Mouse (Mus musculus): ENCODE measurements at regions not wholly inside any gene's neighbourhood (a gene's known extent, or its start where the extent isn't known, plus 50 kb on each side); places are given as distances from the start of the nearest gene placed in this dataset.
A peak's percentile ranks its signal among the peaks of the same experiment; 100 is the strongest.
"Not testable (repeated sequence)": the region's sequence is repeated elsewhere in the genome, so short reads cannot be mapped to it uniquely, and the experiment has no call there.

DNA sequence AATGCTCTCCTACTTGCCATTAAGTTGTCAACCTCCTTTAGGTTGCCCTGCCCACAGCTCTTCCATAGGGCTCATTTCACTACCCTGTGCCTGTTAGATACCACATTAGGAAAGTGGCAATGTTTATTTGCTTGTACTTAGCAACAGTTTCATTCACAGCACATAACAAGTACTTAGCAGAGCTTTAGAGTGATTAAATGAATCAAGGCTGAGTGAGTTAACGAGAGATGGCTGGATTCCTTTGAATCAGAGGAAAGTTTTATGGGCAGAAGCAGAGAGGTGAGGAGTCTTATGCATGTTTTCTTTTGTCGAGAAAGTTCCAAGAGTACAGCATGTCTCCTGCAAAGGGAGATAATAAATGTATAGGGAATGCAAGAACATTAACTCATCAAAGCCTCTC is 60.5 kb downstream of the Ptgs2 start:
- DNase-seq (ENCODE audit: low read depth) = no peak

DNA sequence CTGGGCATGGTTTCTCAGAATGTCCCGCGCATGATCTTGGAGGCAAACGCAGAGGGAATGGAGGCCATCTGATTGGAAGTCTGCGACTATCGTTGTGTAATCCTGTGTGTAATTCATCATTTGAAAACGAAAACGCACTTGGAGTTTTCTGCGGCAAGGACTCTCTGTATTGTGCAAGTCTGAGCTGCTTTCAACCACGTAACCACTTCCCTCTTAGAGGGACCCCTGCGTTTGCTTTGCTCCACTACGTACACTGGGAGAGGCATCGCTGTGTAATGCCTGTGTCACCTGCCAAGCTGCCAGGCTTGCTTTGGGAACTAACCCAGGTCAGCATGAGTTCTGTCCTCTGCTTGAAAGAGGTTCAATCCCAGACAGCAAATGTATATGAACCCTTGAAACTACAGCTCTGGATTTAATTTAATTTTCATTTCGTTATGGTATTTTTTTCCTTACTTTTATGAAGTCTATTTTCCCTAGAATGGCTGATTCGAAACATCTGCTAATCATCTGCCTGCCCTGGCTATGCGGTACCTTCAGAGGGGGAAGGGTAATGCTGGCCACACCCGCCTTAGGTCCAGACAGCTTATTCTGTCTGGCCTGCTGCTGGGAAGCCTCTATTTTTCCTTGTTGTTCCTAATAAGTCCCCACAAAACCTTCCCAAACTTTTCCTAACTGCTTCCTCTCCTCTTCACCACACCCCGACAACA is 65.2 kb downstream of the Ptgs2 start:
- DNase-seq (ENCODE audit: low read depth) = no peak

DNA sequence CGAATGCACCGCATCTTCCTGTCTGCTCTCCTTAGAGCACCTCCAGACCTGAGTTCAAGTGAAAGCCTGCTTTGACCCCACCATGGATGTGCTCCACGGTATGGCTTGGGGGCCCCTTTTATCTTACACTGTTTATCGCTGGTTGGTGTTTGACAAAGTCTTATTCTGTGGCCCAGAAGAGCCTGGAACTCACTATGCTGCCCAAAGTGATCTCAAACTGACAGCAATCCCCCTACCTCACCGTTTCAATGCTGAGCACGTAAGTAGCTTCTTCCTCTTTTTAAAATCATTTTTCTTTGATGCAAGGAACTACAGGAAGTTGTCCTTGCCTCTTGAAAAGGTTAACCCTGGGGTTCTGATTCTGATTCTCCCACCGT is 65.8 kb downstream of the Ptgs2 start:
- no peak for DNase-seq (ENCODE audit: low read depth)

DNA sequence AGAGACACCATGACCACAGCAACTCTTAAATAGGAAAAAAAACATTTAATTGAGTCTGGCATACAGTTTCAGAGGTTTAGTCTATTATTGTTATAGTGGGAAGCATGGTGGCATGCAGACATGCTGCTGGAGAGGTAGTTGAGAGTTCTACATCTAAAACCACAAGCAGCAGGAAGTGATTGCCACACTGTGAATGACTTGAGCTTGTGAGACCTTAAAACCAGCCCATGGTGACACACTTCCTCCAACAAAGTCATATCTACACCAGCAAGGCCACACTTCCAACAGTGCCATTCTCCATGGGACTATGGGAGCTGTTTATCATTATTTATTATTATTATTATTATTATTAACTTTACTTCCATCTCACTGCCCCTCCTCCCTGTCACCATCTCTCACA is 67.3 kb downstream of the Ptgs2 start:
- DNase-seq (ENCODE audit: low read depth) = no peak

DNA sequence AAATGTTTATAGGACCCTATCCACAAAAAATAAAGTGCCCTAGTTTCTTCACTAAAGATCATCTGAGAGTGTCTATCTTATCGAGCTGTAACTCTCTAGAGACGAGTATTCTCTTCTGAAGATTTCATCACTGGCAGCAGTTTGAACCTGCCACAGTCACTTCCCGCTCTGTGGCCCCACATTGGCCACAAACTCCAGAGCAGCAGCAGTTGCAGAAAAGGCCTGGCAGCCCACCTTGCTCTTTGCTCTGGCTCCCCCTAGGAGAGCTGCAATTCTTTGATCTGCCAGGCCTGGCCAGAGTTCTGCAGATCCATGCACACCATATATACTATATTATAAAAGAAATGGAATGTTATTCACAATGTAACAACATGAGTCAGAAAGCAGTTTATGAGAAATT is 74.4 kb downstream of the Ptgs2 start:
- no peak for DNase-seq (ENCODE audit: low read depth)

DNA sequence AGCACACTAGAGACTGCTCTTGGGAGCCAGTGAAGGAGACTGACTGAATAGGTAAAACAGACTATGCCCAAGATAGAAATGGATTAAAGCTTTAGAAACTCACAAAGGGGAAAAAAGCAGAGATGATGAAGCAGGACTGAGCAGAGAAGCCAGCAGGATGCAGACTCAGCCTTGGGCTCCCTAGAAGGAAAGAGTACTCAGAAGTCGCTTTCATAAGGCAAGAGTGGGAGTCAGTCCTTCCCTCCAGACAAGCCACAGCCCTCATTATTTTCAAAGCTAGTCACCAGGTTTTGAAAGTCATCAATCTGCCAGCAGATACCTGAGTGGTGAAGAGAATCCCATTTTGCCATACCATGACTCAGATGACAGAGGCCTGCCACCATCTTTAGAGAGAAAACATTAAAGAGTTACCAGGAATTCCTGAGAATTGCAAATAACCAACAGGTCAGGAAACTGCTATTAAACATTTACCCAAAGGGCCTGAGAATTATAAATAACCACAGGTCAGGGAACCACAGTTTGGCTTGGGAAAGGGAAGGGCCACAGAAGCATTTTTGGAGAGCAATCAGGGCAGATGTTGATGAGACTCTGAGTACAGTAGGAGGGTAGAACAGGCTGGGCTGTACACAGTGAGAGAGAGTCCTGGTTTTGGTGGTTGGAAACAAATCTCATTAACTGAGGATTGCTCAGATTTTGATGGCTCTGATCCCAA is 77.4 kb downstream of the Ptgs2 start:
- no peak for DNase-seq (ENCODE audit: low read depth)

DNA sequence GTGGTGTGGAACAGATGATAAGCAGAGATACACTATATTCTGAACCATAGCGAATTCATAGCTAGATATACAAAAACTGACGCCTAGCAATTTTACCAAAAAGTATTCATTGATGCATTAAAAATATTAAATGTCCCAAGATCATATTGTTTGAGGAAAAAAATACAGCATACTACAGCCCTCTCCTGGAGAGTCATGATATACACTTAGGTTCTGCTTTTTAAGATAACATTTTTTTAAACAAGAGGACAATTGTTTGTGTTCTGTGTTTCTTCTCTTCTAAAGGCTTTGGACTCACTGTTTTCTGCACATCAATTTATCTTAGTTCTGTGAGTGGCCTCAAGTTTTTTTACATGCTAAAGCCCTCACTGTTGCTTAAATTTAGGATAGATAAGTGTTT is 102.2 kb downstream of the Ptgs2 start:
- no peak for DNase-seq (ENCODE audit: low read depth)

DNA sequence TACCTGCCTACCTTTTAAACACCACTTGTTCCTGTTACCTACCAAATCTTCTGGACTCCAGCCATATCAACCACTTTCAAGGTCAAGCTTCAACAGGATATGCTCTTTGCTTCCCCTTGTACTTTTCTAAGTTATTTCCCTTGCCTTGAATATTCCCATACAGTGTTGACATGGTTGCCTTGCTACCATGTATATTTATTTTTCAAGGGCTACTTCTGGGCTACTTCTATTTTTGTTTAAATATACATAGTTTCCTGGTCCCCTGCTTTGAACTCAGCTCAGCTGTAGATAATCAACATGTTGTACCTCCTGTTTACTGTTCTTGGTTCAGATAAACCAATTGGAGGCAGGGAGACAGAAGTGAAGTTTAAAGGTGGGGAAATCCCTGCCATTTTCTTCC is 106.8 kb upstream of the Pdc start:
- DNase-seq (ENCODE audit: low read depth) = no peak

DNA sequence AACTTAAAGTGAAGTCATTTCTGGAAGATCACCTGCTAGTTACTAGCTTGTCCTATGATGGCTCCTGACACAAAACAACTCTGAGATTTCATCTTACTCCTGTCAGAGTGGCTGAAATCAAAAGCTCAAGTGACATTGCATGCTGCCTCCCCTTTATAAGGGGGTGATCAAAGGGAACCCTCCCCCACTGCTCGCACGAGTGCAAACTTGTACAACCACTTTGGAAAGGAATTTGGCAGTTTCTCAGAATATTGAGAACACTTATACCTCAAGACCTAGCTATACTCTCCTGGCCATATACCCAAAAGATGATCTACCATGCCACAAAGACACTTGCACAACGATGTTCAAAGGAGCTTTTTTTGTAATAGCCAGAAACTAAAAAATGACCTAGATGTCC is 102.5 kb upstream of the Pdc start:
- no peak for DNase-seq (ENCODE audit: low read depth)

DNA sequence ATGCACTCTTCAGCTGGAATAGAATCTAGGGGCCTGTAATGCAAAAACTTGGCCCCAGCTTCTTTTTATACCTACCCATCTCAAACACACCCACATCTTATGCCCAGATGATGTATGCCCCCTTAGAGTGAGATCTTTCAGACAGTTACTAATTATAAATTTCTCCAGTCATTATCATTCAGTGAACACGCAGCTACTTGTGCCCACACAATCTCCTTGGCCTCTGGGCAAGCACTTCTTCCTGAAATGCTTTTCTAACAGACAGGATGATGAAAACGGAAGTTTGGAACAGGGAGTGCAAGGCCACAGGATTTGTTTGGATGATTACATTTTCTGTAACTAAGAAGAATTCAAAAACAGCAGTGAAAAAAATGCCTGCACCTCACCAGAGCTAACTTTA is 100.4 kb upstream of the Pdc start:
- no peak for DNase-seq (ENCODE audit: low read depth)

DNA sequence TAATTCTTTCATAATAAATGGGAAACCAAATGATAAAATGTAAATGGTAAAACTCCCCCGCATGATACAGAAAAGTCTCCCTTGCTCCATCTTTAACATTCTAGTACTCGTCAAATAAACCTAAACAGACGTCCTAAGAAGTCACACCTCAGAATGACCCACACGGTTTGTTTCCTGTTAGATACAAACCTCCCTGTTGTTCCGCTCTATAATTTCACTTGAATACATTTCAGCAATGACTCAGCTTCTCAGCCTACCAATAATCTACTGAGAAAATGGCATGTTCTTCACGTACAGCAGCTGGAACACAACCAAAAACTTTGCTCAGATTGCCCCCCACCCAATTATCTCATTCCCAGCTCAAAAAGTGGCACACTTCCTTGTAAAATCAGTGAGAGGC is 93.7 kb upstream of the Pdc start:
- no peak for DNase-seq (ENCODE audit: low read depth)

DNA sequence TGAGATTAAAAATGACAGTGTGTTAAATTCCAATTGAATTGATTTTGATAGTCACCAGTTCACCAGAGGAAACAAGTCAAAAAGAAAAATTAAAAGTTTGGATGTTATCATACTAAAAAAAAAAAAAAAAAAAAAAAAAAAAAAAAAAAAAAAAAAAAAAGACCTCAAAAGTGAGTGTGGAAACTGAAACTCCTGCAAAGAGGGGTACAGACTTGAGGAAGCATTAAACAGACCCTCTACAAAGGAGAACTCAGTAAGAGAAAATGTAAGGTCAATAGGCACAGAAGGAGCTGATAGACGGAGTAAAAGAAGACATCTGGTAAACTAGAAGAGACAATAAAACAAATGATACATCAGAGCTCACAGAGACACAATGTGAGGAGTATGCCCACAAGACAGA is 79.7 kb upstream of the Pdc start:
- DNase-seq (ENCODE audit: low read depth) = not testable (repeated sequence)

DNA sequence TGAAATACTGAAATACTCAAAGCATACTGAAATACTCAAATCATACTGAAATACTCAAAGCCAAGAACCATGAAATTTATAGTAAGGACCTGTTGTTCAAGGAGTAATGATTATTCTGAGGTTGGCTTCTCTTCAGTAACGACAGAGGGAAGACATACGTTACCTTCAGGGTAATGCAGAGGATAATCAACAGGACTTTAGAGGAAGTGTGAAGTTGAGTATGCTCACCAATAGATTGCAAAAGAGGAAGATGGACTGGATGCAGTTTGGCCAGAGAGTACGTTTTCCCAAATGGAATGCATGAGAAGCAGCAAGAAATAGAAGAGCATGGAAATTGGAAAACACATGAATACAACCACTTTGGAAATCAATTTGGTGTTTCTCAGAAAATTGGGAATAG is 79.1 kb upstream of the Pdc start:
- no peak for DNase-seq (ENCODE audit: low read depth)

DNA sequence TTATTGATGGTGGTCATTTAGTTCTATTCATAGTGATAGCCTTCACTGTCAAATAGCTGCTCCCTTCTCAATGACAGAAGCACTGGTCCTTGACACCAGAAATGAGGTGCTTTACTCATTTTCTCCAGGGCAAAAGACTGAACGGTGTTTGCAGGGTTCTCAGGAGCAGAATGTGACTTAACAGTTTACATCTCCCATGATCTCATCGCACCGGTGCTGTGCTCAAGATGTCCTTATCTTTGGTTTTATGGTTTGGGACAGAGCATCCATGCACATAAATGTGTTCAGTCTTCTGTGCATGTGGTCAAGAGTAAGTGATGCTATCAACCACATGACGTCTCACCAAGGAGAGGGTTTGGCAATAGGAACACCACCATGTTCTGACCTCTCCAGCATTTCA is 78.1 kb upstream of the Pdc start:
- DNase-seq (ENCODE audit: low read depth) = no peak

DNA sequence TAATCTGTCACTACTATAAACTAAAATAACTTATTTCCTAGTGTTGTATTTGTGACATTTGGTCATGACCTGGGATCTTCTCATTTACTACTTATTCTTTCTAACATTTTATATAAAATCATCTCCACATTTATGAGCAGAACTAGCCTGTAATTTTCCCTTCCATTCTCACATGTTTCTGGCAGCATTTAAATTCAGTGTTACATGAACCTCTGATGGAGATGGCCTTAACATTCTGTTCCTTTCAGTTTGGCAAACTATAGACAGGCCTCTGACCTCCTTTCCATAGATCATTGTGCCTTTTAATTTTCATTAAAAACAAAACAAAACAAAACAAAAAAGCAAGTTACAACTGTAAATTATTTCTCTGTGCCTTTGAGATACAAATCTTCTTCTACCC is 77.1 kb upstream of the Pdc start:
- no peak for DNase-seq (ENCODE audit: low read depth)

DNA sequence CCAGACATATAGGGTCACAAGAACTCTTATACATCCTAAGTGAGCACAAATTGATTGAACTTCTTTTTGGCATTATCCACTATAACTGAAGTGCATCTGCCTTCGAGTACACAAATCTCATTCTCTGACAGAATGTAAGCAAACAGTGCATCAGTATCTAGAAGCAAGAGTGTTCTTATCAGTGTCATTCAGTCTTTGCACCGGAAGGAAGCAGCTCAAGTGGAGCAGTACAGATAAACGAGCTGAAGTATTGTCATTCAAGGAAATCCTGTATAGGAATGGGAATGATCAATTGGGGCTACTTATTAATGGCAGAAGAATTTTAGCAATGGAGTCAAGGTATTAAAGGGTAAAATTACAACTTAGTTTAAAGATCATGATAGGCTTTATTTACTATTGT is 74.3 kb upstream of the Pdc start:
- DNase-seq (ENCODE audit: low read depth) = no peak

DNA sequence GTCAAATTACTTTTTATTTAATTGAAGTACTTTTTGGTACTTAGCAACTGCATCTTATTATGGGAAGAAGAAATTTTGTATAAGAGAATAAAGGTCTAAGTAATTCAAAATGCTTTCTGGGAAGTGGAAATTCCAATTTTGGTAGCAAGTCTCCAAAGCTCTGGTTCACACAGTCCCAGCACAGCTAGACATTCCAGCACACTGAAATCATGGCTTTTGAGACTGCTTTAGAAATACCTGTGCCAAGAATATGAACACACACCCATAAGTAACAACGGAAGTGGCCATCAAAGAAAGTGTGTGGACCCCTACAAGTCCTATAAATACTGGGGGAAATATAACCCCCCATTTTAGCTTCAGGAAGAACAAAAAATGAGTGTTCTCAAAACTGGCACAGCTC is 67.8 kb upstream of the Pdc start:
- DNase-seq (ENCODE audit: low read depth) = no peak

DNA sequence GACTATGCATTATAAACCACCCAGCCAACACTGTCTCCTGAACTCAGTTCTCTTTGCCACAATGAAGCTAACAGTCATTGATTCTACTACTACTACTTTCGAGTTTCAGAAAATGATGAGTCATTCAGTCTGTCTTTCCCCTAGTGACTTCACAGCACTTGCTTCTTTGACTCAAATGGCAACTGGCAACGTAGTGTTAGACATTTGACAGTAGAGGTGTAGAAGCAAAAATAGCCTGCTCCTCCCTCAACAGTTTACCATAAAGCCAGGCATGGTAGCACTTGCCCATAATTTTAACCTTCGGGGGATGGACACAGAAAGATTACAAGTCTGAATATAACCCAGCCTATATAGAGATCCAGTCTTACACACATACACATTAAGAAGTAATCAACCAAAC is 67.3 kb upstream of the Pdc start:
- DNase-seq (ENCODE audit: low read depth) = no peak

DNA sequence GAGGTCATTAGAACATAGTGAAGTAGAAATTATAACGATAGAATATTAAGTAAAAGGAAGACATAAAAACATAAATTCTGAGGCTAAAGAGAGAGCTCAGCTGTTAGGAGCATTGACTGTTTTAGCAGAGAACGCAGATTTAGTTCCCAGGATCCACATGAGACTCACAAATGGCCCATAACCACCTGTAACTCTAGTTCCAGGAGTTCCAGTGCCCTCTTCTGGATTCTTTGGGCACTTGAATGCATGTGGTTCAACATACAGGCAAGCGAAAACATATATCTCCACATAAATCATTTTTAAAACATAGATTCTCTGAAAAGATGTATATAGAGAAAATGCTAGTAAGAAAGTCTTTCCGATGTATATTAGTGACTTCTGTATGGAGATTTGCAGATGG is 61.6 kb upstream of the Pdc start:
- no peak for DNase-seq (ENCODE audit: low read depth)

DNA sequence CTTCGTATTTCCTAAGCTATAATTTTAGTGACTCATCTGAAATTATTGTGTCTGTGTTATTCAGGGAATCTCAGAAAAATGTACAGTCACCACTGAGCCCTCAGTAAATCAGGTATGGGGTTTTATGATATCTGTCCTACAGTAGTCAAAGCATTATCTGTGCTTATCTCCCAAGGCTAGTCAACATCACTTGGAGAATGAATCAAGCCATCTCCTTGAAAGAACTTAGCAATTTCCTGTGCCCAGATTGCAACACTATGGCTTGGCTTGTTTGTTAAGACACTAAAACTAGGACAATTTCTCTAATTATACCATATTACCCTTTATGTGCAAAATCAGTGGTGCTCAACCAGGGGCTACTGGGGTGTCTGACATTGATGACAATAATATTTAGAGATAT is 58.9 kb upstream of the Pdc start:
- no peak for DNase-seq (ENCODE audit: low read depth)

DNA sequence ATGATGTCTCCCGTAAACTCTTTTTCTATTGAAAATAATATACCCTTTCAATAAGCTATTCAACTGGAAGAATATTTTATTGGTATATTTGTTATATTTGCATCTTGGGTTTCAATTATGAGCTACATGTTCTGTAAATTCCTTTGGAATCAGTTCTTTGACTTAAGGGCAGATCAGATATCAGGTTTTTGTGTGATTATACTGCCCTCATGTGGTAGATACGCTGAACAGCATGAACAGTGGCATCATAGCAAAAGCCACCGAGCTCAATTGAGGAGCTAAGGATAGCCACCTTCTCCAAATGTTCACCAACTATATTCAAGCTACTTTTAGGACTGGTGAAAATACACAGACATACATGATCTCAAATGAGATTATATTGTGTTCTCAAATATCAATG is 52.7 kb upstream of the Pdc start:
- peak; percentile 23 for DNase-seq (ENCODE audit: low read depth)

DNA sequence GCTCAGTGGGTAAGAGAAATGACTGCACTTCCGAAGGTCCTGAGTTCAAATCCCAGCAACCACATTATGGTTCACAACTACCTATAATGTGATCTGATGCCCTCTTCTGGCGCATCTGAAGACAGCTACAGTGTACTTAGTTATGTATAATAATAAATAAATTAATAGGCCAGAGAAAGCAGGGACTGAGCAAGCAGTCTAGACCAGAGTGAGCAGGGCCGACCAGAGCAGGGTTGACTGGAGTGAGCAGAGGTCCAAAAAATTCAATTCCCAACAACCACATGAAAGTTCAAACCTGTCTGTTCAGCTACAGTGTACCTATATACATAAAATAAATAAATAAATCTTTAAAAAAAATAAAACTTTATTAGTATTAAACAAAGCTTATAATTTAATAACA is 52.2 kb upstream of the Pdc start:
- DNase-seq (ENCODE audit: low read depth) = no peak

Measured in c-Kit-positive CD71-positive TER-119-negative erythroid progenitor cells, embryonic 14.5 days (primary cell).